Mouse (Mus musculus): ENCODE results near the gene Cacnb2. TPM values are rescaled to one million over a fixed set of nuclear protein-coding genes. Genes with fewer than 3 reads are reported as not detected.

Gene Cacnb2
- polyA plus RNA-seq, 1 experiment from 2014 or later: 3.3 TPM

DNA sequence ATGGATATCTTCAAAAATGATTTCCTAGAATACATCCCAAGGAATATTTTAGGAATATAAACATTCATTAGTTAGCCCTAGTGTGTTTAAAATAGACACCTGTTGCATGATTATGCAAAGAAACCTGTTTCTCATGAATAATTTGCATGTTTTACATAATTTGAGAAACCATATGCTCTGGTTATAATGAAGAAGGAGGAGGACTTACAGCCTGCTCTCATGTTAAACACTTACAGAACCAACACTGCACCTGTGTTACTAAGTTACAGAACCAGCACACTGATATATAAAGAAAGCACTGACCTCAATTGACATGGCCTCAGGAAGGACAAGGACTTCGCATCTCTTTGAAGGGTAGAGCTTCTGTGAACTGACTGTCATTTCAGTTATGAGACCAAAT, 244.3 kb downstream of the Cacnb2 start:
- Histone ChIP-seq H3K27ac (no peak overlapping the region), H3K4me3 (no peak overlapping the region)

GRCm38 (mm10) chr2:14850831-14851230, 247.9 kb downstream of the Cacnb2 start:
- no peaks in the 10 kb centered on the region for H3K27me3 ChIP-seq
- no peak overlapping the region for H3K9ac ChIP-seq
- peaks cover 8% of the 10 kb centered on the region; the same call in 1 of the 2 replicates for H3K4me1 ChIP-seq
- H3K4me3 ChIP-seq: no peak overlapping the region
- H3K36me3 ChIP-seq (ENCODE audit: poor library complexity, severe bottlenecking): no peaks in the 10 kb centered on the region
- no peak overlapping the region for H3K27ac ChIP-seq
- H3K9me3 ChIP-seq (replicated peaks): no peaks in the 10 kb centered on the region
- H3K4me2 ChIP-seq: no peak overlapping the region
- ATAC-seq: no peak
- WGBS: 86% methylated on average over 1 of the region's 1 CpGs

More for the DNA sequence above, 244.3 kb downstream of the Cacnb2 start:
- H3K4me1 ChIP-seq: peaks cover 8% of the 10 kb centered on the region; the same call in 1 of the 2 replicates
- no peak overlapping the region for H3K9ac ChIP-seq
- peak; percentile 65; the same call in 1 of the 2 replicates for ATAC-seq
- 97% methylated on average over 1 of the region's 1 CpGs for WGBS
- no peaks in the 10 kb centered on the region for H3K27me3 ChIP-seq
- no peaks in the 10 kb centered on the region for H3K9me3 ChIP-seq (replicated peaks)
- no peak overlapping the region for H3K4me2 ChIP-seq
- H3K36me3 ChIP-seq (ENCODE audit: poor library complexity, severe bottlenecking): no peaks in the 10 kb centered on the region

DNA sequence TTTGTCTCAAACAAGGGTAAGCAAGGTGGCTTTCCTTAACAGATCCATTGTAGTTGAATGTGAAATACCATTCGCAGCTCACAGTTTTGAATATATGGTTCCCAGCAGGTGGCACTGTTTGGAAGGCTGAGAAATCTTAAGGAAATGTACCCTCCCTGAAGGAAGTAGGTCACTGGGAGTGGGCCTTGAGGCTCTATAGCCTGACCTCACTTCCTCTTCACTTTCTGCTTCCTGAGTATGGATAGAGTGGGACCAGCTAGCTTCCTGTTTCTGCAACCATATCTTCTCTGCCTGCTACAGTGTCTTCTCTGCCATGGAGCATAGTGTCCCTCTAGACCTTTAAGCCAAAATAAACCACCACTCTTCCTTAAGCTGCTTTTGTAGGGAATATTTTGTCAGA, 248.5 kb downstream of the Cacnb2 start:
- no peak overlapping the region for H3K4me3 ChIP-seq
- H3K9me3 ChIP-seq (replicated peaks): no peaks in the 10 kb centered on the region
- no peak overlapping the region for H3K4me2 ChIP-seq
- no peaks in the 10 kb centered on the region for H3K27me3 ChIP-seq
- H3K36me3 ChIP-seq (ENCODE audit: poor library complexity, severe bottlenecking): no peaks in the 10 kb centered on the region
- H3K4me1 ChIP-seq: peaks cover 8% of the 10 kb centered on the region; the same call in 1 of the 2 replicates
- 94% methylated on average over 1 of the region's 1 CpGs for WGBS
- ATAC-seq: no peak
- no peak overlapping the region for H3K9ac ChIP-seq
- no peak overlapping the region for H3K27ac ChIP-seq

DNA sequence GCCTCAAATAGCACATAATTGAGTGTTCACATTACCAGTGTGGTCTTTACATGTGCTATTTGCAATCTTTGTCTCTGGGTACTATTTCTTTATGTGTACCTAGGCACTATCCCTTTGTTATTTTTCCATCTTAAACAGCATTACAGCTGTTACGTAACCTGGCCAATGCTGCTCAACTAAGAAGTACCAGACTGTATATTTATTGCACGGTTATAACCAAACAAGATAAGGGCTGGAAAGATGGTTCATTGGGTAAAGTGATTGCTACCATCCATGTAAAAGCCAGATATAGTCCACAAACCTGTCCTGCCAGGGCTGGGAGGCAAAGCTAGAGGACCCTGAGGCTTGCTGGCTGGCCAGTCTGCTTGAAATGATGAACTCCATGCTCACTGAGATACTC, 251.2 kb downstream of the Cacnb2 start:
- no peak overlapping the region for H3K4me2 ChIP-seq
- no peak for ATAC-seq

GRCm38 (mm10) chr2:14858301-14858700, 255.4 kb downstream of the Cacnb2 start:
- no peaks in the 10 kb centered on the region for H3K27me3 ChIP-seq

More for the DNA sequence above, 251.2 kb downstream of the Cacnb2 start:
- Histone ChIP-seq H3K27ac (no peak overlapping the region), H3K4me1 (peaks cover 1% of the 10 kb centered on the region; the same call in 1 of the 2 replicates), H3K9me3 (replicated peaks) (no peaks in the 10 kb centered on the region), H3K4me3 (no peak overlapping the region), H3K36me3 (ENCODE audit: poor library complexity, severe bottlenecking) (no peaks in the 10 kb centered on the region), H3K9ac (no peak overlapping the region), H3K27me3 (no peaks in the 10 kb centered on the region)
- WGBS: 93% methylated on average over 2 of the region's 2 CpGs

GRCm38 (mm10) chr2:14860350-14860749, 257.5 kb downstream of the Cacnb2 start:
- ATAC-seq: peak; percentile 61; the same call in 1 of the 2 replicates
- no peaks in the 10 kb centered on the region for H3K27me3 ChIP-seq
- no peaks in the 10 kb centered on the region for H3K36me3 ChIP-seq (ENCODE audit: poor library complexity, severe bottlenecking)
- no peak overlapping the region for H3K4me3 ChIP-seq
- peaks cover 4% of the 10 kb centered on the region for H3K4me1 ChIP-seq
- H3K9ac ChIP-seq: no peak overlapping the region
- H3K27ac ChIP-seq: no peak overlapping the region
- 35% methylated on average over 3 of the region's 3 CpGs for WGBS
- H3K9me3 ChIP-seq (replicated peaks): no peaks in the 10 kb centered on the region
- H3K4me2 ChIP-seq: no peak overlapping the region

More at GRCm38 (mm10) chr2:14858301-14858700, 255.4 kb downstream of the Cacnb2 start:
- Histone ChIP-seq H3K27ac (no peak overlapping the region), H3K36me3 (ENCODE audit: poor library complexity, severe bottlenecking) (no peaks in the 10 kb centered on the region), H3K4me2 (no peak overlapping the region), H3K4me3 (no peak overlapping the region), H3K9me3 (replicated peaks) (no peaks in the 10 kb centered on the region), H3K4me1 (peaks cover 4% of the 10 kb centered on the region), H3K9ac (no peak overlapping the region)
- WGBS: 91% methylated on average over 1 of the region's 1 CpGs
- ATAC-seq: no peak

DNA sequence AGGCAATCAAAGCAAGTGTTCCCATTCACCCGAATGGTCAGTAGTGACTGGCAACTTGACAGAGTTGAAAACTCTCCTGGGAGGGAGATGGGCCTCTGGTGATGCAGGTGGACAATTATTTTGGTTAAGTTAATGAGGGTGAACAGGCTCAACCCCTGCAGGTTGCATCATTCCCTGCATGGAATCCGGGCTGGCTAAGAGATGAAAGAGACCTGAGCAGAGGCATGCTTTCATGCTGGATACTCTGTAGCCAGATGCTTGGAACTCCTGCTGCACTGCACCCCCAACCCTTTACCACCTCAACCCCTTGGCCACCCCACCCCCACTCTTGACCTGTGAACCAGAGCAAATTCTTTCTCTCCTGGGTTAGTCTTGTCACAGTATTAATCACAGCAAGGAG, 258.7 kb downstream of the Cacnb2 start:
- no peak for ATAC-seq
- Histone ChIP-seq H3K4me2 (no peak overlapping the region), H3K9ac (no peak overlapping the region), H3K4me3 (no peak overlapping the region), H3K27me3 (no peaks in the 10 kb centered on the region), H3K9me3 (replicated peaks) (no peaks in the 10 kb centered on the region), H3K4me1 (peaks cover 4% of the 10 kb centered on the region), H3K27ac (no peak overlapping the region), H3K36me3 (ENCODE audit: poor library complexity, severe bottlenecking) (no peaks in the 10 kb centered on the region)
- 25% methylated on average over 2 of the region's 2 CpGs for WGBS

DNA sequence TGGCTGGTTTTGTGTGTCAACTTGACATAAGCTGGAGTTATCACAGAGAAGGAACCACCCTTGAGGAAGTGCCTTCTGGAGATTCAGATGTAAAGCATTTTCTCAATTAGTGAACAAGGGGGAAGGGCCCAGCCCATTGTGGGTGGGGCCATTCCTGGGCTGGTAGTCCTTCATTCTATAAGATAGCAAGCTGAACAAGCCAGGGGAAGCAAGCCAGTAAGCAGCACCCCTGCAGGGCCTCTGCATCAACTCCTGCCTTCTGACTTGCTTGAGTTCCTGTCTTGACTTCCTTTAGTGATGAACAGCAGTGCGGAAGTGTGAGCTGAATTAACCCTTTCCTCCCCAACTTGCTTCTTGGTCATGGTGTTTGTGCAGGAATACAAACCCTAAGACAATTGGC, 260.1 kb downstream of the Cacnb2 start:
- Histone ChIP-seq H3K27ac (no peak overlapping the region), H3K9ac (no peak overlapping the region), H3K27me3 (no peaks in the 10 kb centered on the region), H3K4me3 (no peak overlapping the region), H3K9me3 (replicated peaks) (no peaks in the 10 kb centered on the region), H3K4me2 (no peak overlapping the region), H3K4me1 (peaks cover 4% of the 10 kb centered on the region), H3K36me3 (ENCODE audit: poor library complexity, severe bottlenecking) (no peaks in the 10 kb centered on the region)
- 27% methylated on average over 1 of the region's 1 CpGs for WGBS
- no peak for ATAC-seq

- 59% methylated on average over 1 of the region's 1 CpGs for WGBS
- no peak overlapping the region for H3K4me3 ChIP-seq
- no peaks in the 10 kb centered on the region for H3K9me3 ChIP-seq (replicated peaks)
- H3K4me1 ChIP-seq: peaks cover 17% of the 10 kb centered on the region
- no peak overlapping the region for H3K4me2 ChIP-seq
- ATAC-seq: peak; percentile 56
- no peak overlapping the region for H3K9ac ChIP-seq
- H3K36me3 ChIP-seq (ENCODE audit: poor library complexity, severe bottlenecking): no peaks in the 10 kb centered on the region
- H3K27me3 ChIP-seq: no peaks in the 10 kb centered on the region
- no peak overlapping the region for H3K27ac ChIP-seq
Measured at GRCm38 (mm10) chr2:14873116-14873515, 270.2 kb downstream of the Cacnb2 start.

- Histone ChIP-seq H3K27me3 (no peaks in the 10 kb centered on the region), H3K36me3 (ENCODE audit: poor library complexity, severe bottlenecking) (no peaks in the 10 kb centered on the region), H3K4me2 (peak overlapping the region; percentile 52), H3K9ac (peak overlapping the region; percentile 53), H3K4me3 (peak overlapping the region; percentile 22), H3K4me1 (peaks cover 17% of the 10 kb centered on the region), H3K27ac (peak overlapping the region; percentile 4), H3K9me3 (replicated peaks) (no peaks in the 10 kb centered on the region)
- peak; percentile 60 for ATAC-seq
- 7% methylated on average over 15 of the region's 15 CpGs for WGBS
Measured at GRCm38 (mm10) chr2:14873701-14874181, 270.9 kb downstream of the Cacnb2 start.

GRCm38 (mm10) chr2:14874281-14875037, 271.6 kb downstream of the Cacnb2 start:
- no peaks in the 10 kb centered on the region for H3K27me3 ChIP-seq
- 0 out of 2 replicates have a peak, but pooled peaks have one; percentile 7 for ATAC-seq
- H3K4me2 ChIP-seq: peak overlapping the region; percentile 52
- peaks cover 17% of the 10 kb centered on the region for H3K4me1 ChIP-seq
- H3K9ac ChIP-seq: no peak overlapping the region
- WGBS: 46% methylated on average over 13 of the region's 13 CpGs
- H3K27ac ChIP-seq: no peak overlapping the region
- H3K9me3 ChIP-seq (replicated peaks): no peaks in the 10 kb centered on the region
- H3K36me3 ChIP-seq (ENCODE audit: poor library complexity, severe bottlenecking): no peaks in the 10 kb centered on the region
- no peak overlapping the region for H3K4me3 ChIP-seq

DNA sequence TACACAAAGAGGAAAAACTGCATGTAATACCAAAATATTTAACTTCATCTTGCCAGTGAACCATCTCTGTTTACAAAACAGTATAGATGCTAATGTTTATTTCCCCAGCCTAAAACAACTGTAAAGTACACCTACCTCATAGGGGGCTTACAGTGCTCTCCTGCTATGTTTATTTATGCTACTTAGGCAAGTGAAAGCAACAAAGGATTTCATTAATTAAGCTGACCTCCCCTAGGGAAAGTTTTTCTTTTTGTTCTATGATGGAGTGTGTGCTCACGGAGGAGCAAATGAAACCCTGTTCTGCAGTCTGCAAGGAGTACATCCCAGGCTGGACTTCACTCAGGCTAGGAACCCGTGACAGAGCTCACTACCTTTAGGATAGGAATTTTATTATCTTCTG, 272.2 kb downstream of the Cacnb2 start:
- Histone ChIP-seq H3K27me3 (no peaks in the 10 kb centered on the region), H3K4me2 (no peak overlapping the region), H3K4me1 (peaks cover 17% of the 10 kb centered on the region), H3K27ac (no peak overlapping the region), H3K36me3 (ENCODE audit: poor library complexity, severe bottlenecking) (no peaks in the 10 kb centered on the region), H3K9ac (no peak overlapping the region), H3K4me3 (no peak overlapping the region), H3K9me3 (replicated peaks) (no peaks in the 10 kb centered on the region)
- 33% methylated on average over 2 of the region's 2 CpGs for WGBS
- ATAC-seq: no peak
